Mouse (Mus musculus) stomach, postnatal 0 days (tissue): Measurements from ENCODE around the gene Gnb4.

ENCODE experiments used
- CTCF ChIP-seq: IDR thresholded peaks from 2 replicates; pipeline ENCODE4 v1.5.1; 2016; ENCODE audit warnings: antibody characterized with exemption, low read depth, mild to moderate bottlenecking, moderate library complexity
- EP300 ChIP-seq: optimal IDR thresholded peaks from 2 replicates; pipeline ENCODE3; 2016; ENCODE audit warnings: antibody characterized with exemption

GRCm38 (mm10) chr3:32616331-32617052 lies at the start of gene Gnb4:
- TF ChIP-seq CTCF (no peak), EP300 (no peak)
